Mouse (Mus musculus) bone marrow, adult 2 months (tissue): ENCODE results near the gene Rhbdf2.
A peak's percentile ranks its signal among the peaks of the same experiment; 100 is the strongest.

Experiments
- CTCF ChIP-seq: fragments of 200-500 bp; IDR thresholded peaks from 2 replicates; pipeline ENCODE4 v1.5.1; 2011; ENCODE audit warnings: low read length, control low read depth; ENCODE audit not compliant: control insufficient read depth, insufficient read depth
- POLR2A ChIP-seq: fragments of 200-500 bp; IDR thresholded peaks from 2 replicates; pipeline ENCODE4 v1.6.1; 2011; ENCODE audit warnings: low read depth, mild to moderate bottlenecking, control low read depth, low read length, borderline replicate concordance; ENCODE audit not compliant: control insufficient read depth

GRCm38 (mm10) chr11:116581376-116581814 is 45.4 kb downstream of the Rhbdf2 start, which contains the start of gene Ube2o:
- peak; percentile 49; the same call in 1 of the 2 replicates for TF ChIP-seq POLR2A
- peak; percentile 19; the same call in 1 of the 2 replicates for TF ChIP-seq CTCF
